Mouse (Mus musculus) stomach, postnatal 0 days (tissue): ENCODE results near the gene Hnrnpll.

Experiments
- CTCF ChIP-seq: IDR thresholded peaks from 2 replicates; pipeline ENCODE4 v1.5.1; 2016; ENCODE audit warnings: antibody characterized with exemption, low read depth, mild to moderate bottlenecking, moderate library complexity
- EP300 ChIP-seq: optimal IDR thresholded peaks from 2 replicates; pipeline ENCODE3; 2016; ENCODE audit warnings: antibody characterized with exemption

DNA sequence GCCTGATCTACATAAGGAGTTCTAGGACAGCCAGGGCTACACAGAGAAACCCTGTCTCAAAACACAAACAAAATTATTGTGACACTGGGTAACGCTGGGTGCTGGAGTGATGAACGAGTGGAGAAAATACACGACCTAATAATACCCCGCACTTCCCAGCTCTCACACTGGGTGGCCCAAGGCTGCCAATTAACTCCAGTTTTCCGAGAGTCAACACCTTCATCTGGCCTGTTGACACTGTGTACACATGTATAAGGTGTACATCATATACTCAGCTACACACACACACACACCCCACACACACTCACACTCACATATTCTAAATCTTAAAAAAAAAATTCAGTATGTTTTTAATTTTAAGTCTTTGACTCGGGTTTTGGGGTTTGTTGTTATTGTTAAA is 33.5 kb downstream of the Hnrnpll start:
- TF ChIP-seq CTCF, result peak; percentile 28; the same call in 1 of the 2 replicates
- TF ChIP-seq EP300, result no peak
